ENCODE assay signal across 8 mouse cellular contexts in the genomic region with DNA sequence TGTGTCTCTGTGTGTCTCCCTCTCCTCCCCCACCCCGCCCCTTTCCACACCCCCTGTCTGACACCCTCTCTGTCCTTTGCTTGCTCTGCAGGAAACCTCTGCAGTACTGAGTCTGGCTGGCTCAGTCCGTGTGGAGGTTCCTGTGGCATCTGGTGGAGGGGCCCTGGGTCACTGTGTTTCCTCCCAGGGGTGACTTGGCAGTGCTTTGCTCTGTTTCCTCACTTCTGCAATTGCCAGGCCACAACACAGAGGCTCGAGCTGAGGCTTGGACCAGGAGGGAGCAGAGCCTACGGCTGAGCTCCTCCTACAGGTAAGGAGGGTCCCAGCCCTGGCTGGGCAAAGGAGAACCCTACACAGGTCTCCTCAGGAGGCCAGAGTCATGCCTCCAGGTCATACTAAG. TPM values are rescaled to one million over a fixed set of nuclear protein-coding genes. Genes with fewer than 3 reads are reported as not detected.
DNase-seq lines count a peak whose midpoint lies in the region; ATAC-seq and TF ChIP-seq lines count a peak whose summit lies in the region.

TSS of gene Ptafr (plus strand) at position 103 of the 400 bp plus-strand sequence.

- H3K4me2 ChIP-seq in intestine, embryonic 16.5 days (ENCODE audit: low read depth, low read length), result no peak within 1 kb of the TSS

- no peaks in the 10 kb centered on the region for H3K36me3 ChIP-seq in intestine, embryonic 16.5 days (ENCODE audit: control insufficient read depth, insufficient read depth, low read length)

- H3K4me1 ChIP-seq in intestine, embryonic 16.5 days (ENCODE audit: control insufficient read depth, insufficient read depth, low read length), result peaks cover 18% of the 10 kb centered on the region; the same call in 1 of the 2 replicates

- TF ChIP-seq CTCF in gastrocnemius, adult 2 months (IDR thresholded peaks at IDR 0.05), result no peak

- intact Hi-C loops in gastrocnemius, adult 2 months (cut with DNase I), result no loop called here

- no peaks in the 10 kb centered on the region for H3K27me3 ChIP-seq in intestine, embryonic 16.5 days (replicated peaks; ENCODE audit: control insufficient read depth, insufficient read depth, low read length)

- H3K27ac ChIP-seq in gastrocnemius, adult 2 months, result peak within 1 kb of the TSS; percentile 57
- 0 out of 2 replicates have a peak within 1 kb of the TSS, but pooled peaks have one; percentile 16 for H3K27ac ChIP-seq in intestine, embryonic 16.5 days (ENCODE audit: low read length)

- WGBS in intestine, embryonic 16.5 days, result 33% methylated on average over 4 of the region's 4 CpGs

- peak within 1 kb of the TSS; percentile 35 for H3K9ac ChIP-seq in intestine, embryonic 16.5 days (ENCODE audit: low read depth, low read length)

- no peaks in the 10 kb centered on the region for H3K9me3 ChIP-seq in intestine, embryonic 16.5 days (ENCODE audit: control insufficient read depth, low read length)

- peak within 1 kb of the TSS; percentile 55 for H3K4me3 ChIP-seq in gastrocnemius, adult 2 months
- no peak within 1 kb of the TSS for H3K4me3 ChIP-seq in intestine, embryonic 16.5 days (ENCODE audit: low read length)

- DNase-seq in ovary, postnatal 36 days (ENCODE audit: low spot score), result peak; percentile 28
- no peak for DNase-seq in ovary, postnatal 14 days (ENCODE audit: low spot score)
- DNase-seq in gastrocnemius, adult 2 months, result peak; percentile 59
- DNase-seq in cerebellum, postnatal 4 days (ENCODE audit: low spot score in 2 of 2), result no peak
- no peak for DNase-seq in thymus, postnatal 36 days

- ATAC-seq in intestine, embryonic 16.5 days, result no peak
- peak; percentile 98 for ATAC-seq in megakaryocyte progenitor cell, adult 5-6 weeks (replicated peaks; ENCODE audit: poor library complexity)
- ATAC-seq in inflammation-experienced regulatory T-cells, adult 6 months, result no peak

RNA-seq across cellular contexts. Expression of gene Ptafr, which starts in this region (rescaled TPM):
- under 1 TPM; 0.56 to 0.98 TPM for total RNA-seq in gastrocnemius, adult 2 months (2021)
- polyA plus RNA-seq in intestine, embryonic 16.5 days (2015; fragmentation: Nextera tagmentation; extraction: Ambion mirVana), result 1.5 and 1.6 TPM in 2 replicates
- total RNA-seq in megakaryocyte progenitor cell, adult 5-6 weeks (2015), result 1.1 and 1.3 TPM in 2 replicates
- total RNA-seq in megakaryocyte progenitor cell, adult 5-6 weeks (2017), result 2.5 and 2.9 TPM in 2 replicates
- polyA plus RNA-seq in inflammation-experienced regulatory T-cells, adult 6 months (2017; shearing (Covaris generic)), result 1 to 10 TPM; 1.5 to 3.7 (median 1.9) TPM

Comparison
In these comparisons a context has a peak if more than half of its experiments do, and no peak if none do; other contexts are left out.
1. Peak in DNase-seq, H3K4me3 ChIP-seq and H3K27ac ChIP-seq in gastrocnemius, adult 2 months; RNA of the gene not detected or under 1 TPM.